Mouse (Mus musculus) spleen, postnatal 36 days (tissue): Measurements from ENCODE around the gene Pdss1.
"Not testable (repeated sequence)": the region's sequence is repeated elsewhere in the genome, so short reads cannot be mapped to it uniquely, and the experiment has no call there.

Experiments used
- DNase-seq, 2 experiments: peaks; one replicate each; pipeline ENCODE4 v3.0.0; 2022; ENCODE audit warnings: low spot score in 2 of 2, mixed read lengths in 1 of 2

The Pdss1 gene

GRCm38 (mm10) chr2:22895282-22896273 is at the start of gene Pdss1:
Gene Pdss1 (plus strand): TSS chr2:22895522.
- peak; percentile 86 to 87 for DNase-seq

GRCm38 (mm10) chr2:22851900-22852299 is 43.4 kb upstream of the Pdss1 start:
- DNase-seq: no peak

- no peak for DNase-seq
Observed at GRCm38 (mm10) chr2:22857501-22857900, 37.8 kb upstream of the Pdss1 start.

- DNase-seq: no peak
Observed at GRCm38 (mm10) chr2:22862194-22862593, 33.1 kb upstream of the Pdss1 start.

GRCm38 (mm10) chr2:22864394-22865037 is 30.8 kb upstream of the Pdss1 start:
- DNase-seq: peak; percentile 44 to 47

- DNase-seq: no peak
Observed at GRCm38 (mm10) chr2:22865818-22866217, 29.5 kb upstream of the Pdss1 start.

GRCm38 (mm10) chr2:22866894-22867424 is 28.4 kb upstream of the Pdss1 start:
- DNase-seq: no peak

- DNase-seq: no peak
Observed at GRCm38 (mm10) chr2:22873159-22873558, 22.2 kb upstream of the Pdss1 start.

GRCm38 (mm10) chr2:22874628-22875027 is 20.7 kb upstream of the Pdss1 start:
- no peak for DNase-seq

GRCm38 (mm10) chr2:22876614-22877013 is 18.7 kb upstream of the Pdss1 start:
- DNase-seq: no peak

- DNase-seq: no peak
Observed at GRCm38 (mm10) chr2:22878781-22879180, 16.5 kb upstream of the Pdss1 start.

GRCm38 (mm10) chr2:22880726-22881125 is 14.6 kb upstream of the Pdss1 start:
- not testable (repeated sequence) for DNase-seq

GRCm38 (mm10) chr2:22894932-22895281 is 415 bp upstream of the Pdss1 start:
- DNase-seq: no peak

GRCm38 (mm10) chr2:22903947-22904346 is 8.6 kb downstream of the Pdss1 start:
- no peak for DNase-seq

- no peak for DNase-seq
Observed at GRCm38 (mm10) chr2:22914421-22914820, 19.1 kb downstream of the Pdss1 start.

GRCm38 (mm10) chr2:22918651-22919050 is 23.3 kb downstream of the Pdss1 start:
- no peak for DNase-seq

- not testable (repeated sequence) for DNase-seq
Observed at GRCm38 (mm10) chr2:22925911-22926310, 30.6 kb downstream of the Pdss1 start.

GRCm38 (mm10) chr2:22928259-22928658 is 32.9 kb downstream of the Pdss1 start:
- DNase-seq: no peak

GRCm38 (mm10) chr2:22933556-22933955 is 38.2 kb downstream of the Pdss1 start:
- DNase-seq: no peak

GRCm38 (mm10) chr2:22949956-22950355 is 54.6 kb downstream of the Pdss1 start:
- DNase-seq: no peak

GRCm38 (mm10) chr2:22954278-22954677 is 59.0 kb downstream of the Pdss1 start:
- no peak for DNase-seq

GRCm38 (mm10) chr2:22955914-22956313 is 60.6 kb downstream of the Pdss1 start:
- DNase-seq: no peak

GRCm38 (mm10) chr2:22957415-22957814 is 62.1 kb downstream of the Pdss1 start:
- peak; percentile 41 to 46 for DNase-seq
